Mouse (Mus musculus) kidney, adult 9 months (tissue): ENCODE data around the gene Lpar3.
A peak's percentile ranks its signal among the peaks of the same experiment; 100 is the strongest.

Source experiments
- DNase-seq: peaks from one replicate; pipeline ENCODE4 v3.0.0; 2022

The Lpar3 gene

GRCm38 (mm10) chr3:146262536-146262935 is 41.8 kb downstream of the Lpar3 start:
- DNase-seq: no peak

DNA sequence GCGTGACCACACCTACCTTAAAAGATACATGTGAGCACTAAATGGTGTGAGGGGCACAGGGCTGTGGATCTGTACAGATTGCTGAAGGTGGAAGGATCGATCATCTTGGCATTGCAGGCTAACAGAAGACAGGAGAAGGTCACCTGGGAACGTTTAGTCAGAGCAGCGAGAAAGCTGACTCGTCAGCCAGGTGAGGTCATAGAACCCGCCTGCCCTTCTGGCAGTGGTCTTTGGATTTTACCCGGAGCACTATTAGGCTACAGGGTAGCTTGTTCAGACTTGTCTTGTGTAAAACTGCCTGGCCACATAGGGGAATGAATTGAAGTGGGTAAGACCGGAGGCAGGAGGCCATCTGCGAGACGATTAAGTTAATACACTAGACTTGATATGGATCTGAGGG is 43.4 kb downstream of the Lpar3 start:
- peak; percentile 71 for DNase-seq

DNA sequence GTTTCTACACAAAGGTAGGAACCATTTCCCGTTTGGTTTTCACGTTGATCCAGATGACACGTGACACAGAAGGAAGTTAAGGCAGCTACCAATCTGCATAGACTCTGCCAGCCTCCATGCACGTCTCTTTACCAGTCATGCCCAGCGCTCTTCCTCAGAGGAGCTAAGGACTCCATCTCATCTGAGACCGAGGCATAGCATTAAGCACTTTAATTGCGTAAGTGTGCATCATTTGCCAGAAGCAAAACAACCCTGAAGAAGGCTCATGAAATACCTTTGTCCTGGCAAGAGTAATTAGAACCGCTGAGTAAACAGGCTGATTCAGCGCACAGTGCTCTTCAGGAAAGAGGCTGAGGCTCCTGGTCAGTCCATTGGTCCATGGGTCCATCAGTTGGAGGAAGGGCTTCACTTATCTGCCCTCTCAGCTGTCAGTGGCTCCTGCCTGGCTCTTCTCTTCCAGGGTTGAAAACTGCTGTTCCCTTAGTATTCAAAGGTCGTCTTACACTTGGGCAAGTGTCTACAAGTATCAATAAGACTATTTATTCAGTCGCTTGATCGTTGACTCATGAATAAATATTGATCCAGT is 44.9 kb downstream of the Lpar3 start:
- DNase-seq: peak; percentile 87

DNA sequence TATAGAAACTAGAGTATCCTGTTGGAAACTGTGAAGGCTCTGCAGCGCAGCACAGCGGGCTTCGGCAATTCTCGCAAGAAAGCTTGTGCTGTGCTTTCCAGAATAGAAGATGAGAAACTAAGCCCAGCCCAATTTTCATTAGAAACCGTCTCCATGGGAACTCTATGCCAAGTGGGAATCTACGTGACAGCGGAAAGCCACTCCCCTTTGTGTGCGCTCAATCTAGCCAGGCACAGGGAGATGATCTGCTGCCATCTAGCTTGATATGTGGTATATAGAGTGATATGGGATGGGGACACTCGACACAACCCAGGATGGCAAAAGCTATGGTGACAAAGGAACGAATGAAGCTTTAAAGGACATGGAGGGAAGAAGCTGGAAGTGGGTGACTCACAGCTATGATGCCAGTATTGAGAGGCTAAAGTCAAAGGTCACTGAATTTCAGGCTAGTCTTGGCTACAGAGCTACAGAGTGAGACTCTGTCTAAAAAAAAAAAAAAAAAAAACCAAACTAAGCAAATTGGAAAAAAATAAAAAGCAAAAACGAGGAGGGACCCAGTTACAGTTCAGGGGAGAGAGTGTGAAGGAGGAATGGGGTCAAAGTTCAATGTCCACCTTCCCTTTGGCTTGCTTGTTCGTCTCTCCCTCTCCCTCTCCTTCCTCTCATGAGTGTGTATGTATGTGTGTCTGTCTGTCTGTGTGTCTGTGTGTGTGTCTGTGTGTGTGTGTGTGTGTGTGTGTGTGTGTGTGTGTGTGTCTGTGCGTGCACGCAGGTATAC is 47.5 kb downstream of the Lpar3 start:
- peak; percentile 85 for DNase-seq

DNA sequence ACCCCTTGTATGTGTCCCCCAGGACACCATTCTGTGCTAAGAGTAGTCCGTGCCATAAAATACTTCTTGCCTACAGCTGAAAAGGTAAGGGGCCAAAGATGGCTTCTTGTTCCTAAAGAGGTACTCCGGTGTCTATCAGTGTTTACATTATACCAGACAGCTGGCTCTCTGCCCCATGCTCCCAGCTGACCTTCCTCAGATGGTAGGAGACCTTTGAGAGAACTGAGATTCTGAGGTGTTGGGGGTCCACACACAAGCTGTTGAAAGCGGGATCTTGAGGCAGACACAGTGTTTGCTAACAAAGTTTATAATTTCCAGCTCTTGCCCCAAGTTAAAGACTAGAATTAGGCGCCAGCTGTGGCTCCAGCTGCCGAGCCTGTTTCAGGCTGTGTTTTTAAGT is 53.7 kb downstream of the Lpar3 start:
- DNase-seq: no peak

DNA sequence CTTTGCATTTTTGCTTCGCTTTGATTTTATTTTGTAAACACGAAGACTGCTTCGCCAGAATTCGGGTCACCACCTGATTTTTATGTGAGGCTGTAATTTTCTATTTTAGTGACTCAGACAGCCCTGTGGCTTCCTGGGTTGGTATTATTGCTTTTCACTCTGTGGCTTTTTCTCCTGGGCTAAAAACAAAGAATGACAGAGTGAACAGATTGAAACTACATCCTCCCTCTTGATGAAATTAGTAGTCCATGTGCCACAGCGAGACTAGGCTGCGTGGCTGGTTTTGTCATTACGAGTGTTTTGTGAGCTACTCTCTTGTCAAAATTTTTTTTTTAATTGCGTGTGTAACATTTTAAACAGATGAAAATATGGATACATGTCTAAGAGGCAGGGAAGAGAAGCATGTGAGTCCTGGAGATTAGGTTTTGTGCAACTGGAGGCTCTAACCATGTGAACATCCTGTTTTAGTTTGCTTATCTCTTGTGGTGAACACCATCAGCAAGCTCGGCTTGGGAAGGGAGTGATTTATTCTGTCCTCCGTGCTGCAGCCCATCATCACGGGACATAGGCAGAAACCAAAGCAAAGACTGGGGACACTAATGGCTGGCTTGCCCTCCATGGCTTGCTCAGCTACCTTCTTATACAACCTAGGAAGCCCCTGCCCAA is 54.7 kb downstream of the Lpar3 start:
- no peak for DNase-seq

DNA sequence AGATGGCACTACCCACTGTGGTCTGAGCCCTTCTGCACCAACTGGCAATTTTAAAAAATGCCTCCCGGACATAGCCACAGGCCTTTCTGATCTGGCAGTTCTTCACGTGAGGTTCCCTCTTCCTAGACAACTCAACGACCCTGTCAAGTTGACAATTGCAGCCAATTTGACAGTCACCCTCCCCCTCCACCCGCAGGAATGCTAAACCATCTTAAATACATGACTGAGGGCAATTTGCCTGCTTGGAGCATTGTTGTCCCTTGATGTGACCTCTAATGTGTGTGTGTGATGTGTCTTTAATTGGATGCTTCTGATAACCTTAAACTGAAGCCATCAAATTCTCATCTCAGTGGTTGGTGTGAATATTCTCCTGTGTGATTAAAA is 55.3 kb downstream of the Lpar3 start:
- no peak for DNase-seq

- DNase-seq: no peak
Observed at GRCm38 (mm10) chr3:146276991-146277390, 56.2 kb downstream of the Lpar3 start.

GRCm38 (mm10) chr3:146277456-146277855 is 56.7 kb downstream of the Lpar3 start:
- DNase-seq: peak; percentile 75

DNA sequence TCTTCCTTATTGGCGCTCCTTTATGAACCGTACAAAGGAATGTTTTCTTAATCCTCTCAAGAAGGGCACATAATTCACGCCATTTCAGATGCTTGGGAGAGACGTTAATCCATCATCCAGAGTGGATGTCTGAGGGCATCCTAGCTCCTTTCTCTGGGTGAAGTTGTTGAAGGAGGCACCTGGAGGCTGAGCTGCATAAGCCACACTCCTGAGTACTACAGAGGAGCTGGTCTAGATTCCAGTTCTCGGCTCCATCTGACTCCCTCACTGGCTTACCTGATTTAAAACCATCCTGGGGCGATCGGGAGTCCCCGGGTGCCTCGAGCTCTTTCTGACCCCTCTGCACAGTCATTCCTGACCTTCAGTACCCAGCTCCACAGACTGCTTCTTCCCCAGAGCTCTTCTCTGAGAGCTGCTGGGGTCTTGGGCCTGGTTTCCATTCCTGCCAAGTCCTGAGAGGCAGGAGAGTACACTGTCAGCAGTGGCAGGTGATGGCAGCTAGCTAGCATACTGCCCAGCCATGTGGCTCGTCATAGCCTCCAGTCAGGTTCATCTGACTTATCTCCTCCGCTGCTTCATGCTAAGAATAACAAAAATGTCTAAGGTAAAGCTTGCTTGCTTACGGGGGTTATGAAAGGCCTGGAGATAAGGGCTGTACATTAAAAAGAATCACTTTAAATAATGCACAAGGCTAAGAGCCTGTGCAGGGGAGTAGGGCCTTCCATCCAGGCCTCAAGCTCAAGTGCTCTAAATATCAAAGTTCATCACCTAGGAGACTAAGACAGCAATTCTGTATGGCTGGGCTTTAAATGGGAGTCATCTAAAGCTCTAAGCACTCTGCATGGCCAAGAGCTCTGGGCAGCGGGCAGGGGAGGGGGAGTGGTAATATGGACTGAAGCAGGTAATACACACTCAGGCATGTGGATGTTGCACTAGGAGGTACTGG is 57.7 kb downstream of the Lpar3 start:
- peak; percentile 59 for DNase-seq

DNA sequence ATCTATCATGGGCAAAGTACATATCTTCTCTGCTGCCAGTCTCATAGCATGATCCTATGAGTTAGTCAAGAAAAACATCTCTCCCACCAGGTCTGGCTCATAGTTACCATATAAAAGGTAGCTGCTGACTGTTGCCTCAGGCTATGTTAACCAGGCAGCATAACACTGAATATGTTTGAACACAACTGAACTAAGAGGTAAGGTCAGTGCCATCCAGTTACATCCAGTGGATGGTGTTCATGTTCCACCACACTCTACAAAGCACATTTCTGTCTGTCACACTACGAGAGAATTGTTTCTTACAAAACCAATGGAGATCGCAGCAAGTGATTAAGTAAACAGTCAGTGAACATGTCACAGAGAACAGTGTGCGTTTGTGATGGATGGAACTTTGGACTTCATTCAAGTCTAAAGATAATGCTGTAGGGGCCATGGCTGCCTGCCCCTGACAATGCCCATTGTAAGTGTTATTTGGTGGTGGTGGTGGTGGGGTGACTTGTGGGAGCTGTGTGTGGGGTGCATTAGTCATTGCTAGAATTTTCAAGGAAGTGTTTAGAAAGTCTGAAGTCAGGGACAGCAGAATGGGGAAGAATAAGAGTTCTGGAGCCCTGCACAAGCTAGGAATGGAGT is 63.1 kb downstream of the Lpar3 start:
- no peak for DNase-seq

- no peak for DNase-seq
Observed at GRCm38 (mm10) chr3:146286118-146286517, 65.4 kb downstream of the Lpar3 start.

DNA sequence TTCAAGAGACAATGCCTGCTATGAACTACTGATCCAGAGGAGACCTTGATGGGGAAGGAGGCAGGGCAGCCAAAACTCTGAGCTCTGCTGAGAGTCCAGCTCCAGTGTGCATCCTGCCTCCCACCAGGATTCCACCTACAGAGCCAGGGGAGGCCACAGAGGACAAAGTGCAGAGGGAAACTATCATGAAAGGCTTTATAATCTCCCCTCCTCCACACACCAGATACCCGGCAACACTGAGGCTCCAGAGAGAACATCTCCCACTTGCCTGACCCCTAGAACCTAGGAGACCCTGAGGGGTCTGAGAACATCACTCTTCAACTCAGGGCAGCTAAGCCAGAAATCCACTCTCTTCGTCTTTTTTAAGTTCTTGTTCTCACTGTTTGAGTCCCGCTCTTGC is 71.2 kb downstream of the Lpar3 start:
- no peak for DNase-seq

- DNase-seq: no peak
Observed at GRCm38 (mm10) chr3:146292515-146292914, 71.8 kb downstream of the Lpar3 start.

DNA sequence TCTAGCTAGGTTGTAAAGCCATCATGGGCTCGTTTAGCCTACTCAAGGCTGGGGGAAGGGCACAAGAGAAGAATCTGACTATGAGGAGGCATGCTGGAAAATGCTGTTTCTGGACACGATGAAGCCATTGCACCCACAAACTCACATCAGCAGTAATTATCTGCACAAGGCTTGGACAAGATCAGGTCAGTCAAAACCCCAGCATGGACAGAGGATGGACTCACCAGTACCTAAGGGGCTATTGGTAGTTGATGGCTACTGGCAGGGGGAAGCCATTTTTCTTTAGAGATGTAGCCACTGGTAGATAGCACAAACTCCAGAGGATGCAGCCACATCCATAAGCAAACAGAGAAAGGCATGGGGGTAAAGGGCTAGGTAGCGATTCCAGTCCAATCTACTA is 81.7 kb downstream of the Lpar3 start:
- DNase-seq: no peak

DNA sequence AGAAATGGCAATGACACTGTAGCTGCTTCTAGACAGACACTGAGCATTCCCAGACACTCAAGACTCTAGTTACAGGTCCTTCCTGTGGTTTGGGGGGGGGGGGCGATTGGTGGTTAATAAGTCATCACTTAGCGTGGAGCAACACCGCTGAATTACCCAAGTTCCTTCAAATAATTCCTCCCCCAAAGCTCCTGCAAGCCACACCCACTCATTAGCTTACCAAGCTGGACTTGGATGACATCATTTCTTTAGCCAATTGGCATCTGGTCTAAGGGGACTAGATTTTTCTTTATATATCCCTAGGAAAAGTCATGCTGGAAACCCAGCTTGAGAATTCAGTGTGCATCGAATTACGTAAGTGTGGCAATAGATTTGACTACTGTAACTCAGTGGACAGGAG is 82.4 kb downstream of the Lpar3 start:
- no peak for DNase-seq

- DNase-seq: no peak
Observed at GRCm38 (mm10) chr3:146304556-146305405, 84.0 kb downstream of the Lpar3 start.

DNA sequence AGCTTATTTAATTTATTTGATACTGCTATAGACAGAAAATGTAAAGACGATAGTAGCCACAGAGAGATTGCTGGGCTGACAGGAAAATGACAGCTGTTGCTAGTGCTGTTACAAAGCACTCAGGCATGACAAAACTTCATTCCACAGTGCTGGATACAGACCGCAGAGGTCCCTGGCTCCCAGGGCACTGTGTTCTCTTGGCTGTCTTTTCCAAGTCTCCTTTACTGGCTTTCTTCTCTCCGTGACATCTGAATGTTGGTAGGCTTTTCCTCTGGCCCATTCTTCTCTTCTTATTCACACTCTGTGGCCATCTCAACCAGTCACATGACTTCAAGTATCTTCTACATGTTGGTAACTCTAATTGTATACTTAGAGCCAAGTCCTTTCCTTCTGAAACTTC is 86.6 kb downstream of the Lpar3 start:
- DNase-seq: no peak

GRCm38 (mm10) chr3:146307886-146308285 is 87.1 kb downstream of the Lpar3 start:
- DNase-seq: no peak

GRCm38 (mm10) chr3:146309586-146309985 is 88.8 kb downstream of the Lpar3 start:
- no peak for DNase-seq

- no peak for DNase-seq
Observed at GRCm38 (mm10) chr3:146311121-146311538, 90.4 kb downstream of the Lpar3 start.

DNA sequence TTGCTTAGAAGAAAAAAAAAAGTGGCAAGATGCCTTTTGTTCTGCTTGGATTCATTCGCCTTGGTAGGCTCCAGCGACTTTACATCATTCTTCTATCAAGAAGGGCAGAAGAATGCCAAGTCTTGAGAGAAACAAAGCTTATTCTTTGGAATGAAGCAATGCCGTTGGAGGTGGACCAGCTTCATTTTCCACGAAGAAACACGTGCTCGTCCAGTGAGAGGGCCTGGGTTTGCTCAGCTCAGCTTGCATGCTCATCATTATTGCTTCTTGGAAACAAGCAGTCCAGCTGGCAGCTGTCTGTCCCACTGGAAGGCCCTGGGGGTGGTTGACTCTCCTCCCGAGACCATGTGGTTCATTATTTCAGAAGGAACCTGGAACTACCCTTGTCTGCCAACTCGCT is 94.7 kb downstream of the Lpar3 start:
- DNase-seq: no peak
